Mouse (Mus musculus) spleen, postnatal 4 days (tissue): ENCODE measurements around the gene Mbnl1.

ENCODE experiments used
- DNase-seq, 2 experiments: peaks; one replicate each; pipeline ENCODE4 v3.0.0; 2022; ENCODE audit warnings: low spot score in 2 of 2

Mbnl1 gene

DNA sequence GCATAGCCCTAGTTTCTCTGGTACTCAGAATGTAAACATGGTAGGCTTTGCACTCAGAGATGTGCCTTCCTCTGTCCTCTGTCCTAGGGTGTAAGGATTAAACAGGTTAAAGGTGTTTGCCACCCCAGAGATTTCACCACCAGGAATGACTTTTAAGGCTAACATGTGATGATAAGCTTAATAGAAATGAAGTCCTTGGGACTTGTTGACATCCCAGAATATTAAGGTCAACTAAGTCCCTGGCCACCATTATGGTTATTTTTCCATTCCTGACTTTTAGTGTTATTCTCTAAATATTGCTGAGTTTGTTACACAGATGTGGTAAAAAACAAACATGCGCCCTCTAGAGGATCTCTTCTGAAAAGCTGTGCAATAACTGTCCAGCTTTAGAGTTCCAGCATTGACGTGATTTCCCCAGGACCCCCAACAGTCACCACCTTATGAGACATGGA lies 136.3 kb downstream of the Mbnl1 start:
- no peak for DNase-seq

DNA sequence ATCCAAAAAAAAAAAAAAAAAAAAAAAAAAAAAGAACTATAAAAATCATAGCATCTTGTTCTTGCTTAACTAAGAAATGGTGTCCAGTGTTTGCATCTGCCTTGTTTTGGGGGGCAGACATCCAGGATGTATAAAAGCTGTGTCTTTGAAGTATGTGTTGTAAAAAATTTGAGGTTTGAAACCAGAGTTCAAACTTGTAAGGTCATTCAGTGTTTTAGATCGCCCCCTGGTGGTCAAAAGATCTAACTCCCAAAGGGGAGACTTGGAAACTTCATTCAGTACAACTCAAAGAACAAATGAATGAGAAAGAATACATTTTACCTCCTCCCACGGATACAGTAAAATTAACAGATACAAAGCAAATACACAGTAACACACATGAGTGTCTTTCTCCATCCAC lies 139.2 kb downstream of the Mbnl1 start:
- DNase-seq = peak; percentile 61 to 80

DNA sequence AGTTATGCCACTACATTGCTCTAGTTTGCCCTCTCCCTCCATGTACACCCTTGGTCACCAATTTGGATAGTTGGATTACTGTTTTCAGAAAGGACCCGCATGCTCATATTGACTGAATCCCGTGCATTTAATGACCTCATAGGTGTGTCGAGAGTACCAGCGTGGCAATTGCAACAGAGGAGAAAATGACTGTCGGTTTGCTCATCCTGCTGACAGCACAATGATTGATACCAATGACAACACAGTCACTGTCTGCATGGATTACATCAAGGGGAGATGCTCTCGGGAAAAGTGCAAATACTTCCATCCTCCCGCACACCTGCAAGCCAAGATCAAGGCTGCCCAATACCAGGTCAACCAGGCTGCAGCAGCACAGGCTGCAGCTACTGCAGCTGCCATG lies 140.5 kb downstream of the Mbnl1 start:
- DNase-seq = no peak

DNA sequence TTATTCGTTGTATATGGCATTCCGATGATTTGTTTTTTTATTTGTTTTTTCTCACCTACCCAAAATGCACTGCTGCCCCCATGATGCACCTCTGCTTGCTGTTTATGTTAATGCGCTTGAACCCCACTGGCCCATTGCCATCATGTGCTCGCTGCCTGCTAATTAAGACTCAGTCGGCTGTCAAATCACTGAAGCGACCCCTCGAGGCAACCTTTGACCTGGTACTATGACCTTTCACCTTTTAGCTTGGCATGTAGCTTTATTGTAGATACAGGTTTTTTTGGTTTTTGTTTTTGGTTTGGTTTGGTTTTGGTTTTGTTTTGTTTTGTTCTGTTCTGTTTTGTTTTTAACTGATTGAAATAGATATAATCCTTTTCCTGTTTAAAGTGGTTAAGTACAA lies 141.9 kb downstream of the Mbnl1 start:
- DNase-seq = no peak

DNA sequence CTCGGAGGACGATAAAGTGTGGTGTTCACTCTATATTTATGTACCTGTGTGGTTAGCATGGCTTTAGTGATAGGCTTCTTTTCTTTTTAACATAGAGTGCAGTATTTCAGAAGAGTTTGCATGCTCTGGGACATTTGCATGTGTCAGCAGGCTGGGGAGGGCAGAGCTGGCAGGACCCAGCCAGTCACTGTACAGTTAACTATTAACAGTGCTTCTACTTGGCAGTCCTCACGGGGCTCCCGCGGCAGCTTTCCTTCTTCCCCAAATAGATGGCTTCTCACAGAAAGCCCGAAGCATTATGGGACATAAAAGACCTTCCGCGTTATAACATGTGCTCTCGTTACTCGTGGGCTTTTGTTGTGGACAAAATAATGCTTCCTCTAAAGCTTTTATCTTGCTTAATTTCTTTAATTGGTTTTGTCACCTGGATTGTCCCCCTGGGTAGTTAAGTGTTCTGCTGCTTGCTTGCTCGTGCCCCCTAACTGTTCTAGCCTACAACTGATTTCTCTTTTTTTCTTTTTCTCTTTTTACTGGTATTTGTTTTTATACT lies 142.5 kb downstream of the Mbnl1 start:
- no peak for DNase-seq

DNA sequence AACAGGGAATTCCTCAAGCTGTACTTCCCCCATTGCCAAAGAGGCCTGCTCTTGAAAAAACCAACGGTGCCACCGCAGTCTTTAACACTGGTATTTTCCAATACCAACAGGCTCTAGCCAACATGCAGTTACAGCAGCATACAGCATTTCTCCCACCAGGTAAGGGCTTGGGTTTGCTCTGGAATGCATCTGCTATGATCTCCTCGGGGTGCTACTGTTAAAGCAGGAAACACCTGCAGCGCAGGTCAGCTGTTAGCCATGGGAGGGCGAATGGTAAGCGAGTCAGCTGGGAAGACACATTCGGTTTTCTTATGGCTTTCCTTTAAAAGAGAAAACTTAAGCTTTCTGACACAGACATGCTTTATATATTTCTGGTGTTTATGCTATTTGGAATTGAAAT lies 143.0 kb downstream of the Mbnl1 start:
- DNase-seq = no peak

DNA sequence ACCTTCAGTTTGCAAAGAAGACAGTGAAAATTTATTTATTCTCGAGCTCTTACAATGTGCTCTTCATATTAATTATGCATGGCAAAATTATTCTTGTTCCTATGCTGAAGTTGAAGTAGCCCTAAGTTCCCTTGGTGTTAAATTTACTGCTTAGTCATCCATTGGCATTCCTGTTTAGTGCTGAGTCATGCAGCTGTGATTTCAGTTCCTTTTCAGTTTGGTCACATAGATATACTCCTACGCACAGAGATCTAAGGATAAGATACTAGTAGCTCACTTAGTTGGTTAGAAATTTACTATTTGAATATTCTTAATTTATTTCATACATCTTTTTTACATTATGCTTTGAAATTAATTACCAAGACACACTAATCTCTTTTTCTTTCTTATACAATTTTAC lies 143.5 kb downstream of the Mbnl1 start:
- no peak for DNase-seq

DNA sequence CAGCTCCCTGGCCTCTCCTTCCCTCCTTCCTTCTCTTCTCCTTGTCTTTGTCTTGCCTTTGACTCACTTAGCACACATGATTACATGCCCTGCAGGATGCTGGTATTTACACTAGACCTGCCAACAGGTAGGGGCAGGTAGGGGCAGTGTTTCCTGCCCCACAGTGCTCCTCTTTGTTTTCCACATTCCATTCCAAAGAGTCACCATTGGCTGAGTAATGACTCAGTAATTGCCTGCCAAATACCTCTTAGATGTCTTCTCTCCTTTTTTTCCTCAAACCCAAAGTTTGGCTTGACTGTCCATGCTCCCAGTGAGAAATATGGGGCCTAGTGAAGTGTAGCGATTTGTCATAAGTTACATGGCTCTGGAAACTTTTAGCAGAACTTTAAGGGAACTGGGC lies 145.0 kb downstream of the Mbnl1 start:
- no peak for DNase-seq

DNA sequence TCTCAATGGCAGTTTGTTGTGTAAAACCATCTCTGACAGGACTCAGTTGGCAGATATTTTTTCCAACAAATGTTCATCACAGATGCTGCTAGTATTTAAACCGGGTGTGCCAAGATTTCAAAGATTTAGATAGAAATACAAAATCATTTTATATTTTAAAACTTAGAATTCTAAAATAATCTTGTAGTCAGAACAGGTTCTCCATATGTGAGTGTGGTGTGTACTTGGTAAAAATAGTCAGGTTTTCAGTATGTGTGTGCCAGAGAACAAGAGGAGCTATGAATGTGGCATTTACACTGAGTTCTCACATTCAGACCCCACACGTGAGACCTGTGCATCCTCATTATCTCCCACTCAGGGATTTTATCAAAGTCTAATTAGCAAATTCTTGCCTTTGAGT lies 147.6 kb downstream of the Mbnl1 start:
- no peak for DNase-seq

DNA sequence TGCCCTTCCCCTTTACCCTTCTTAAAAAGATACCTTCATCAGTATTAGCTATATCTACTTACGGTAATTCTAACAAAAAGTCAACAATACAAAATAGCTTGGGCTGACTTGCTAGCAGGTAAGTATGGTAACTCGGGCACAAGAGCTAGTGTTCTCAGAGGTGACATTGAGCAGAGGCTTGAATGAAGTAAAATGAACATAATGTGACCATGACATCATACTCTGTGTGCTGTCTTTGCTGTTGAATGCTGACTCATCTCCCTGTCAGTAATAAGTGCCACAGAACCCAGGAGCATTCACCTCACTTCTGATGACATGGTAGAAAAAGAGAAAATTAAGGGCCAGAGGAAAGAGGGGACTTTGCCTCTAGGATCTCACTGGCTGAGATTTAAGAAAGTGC lies 158.6 kb downstream of the Mbnl1 start:
- DNase-seq = no peak

DNA sequence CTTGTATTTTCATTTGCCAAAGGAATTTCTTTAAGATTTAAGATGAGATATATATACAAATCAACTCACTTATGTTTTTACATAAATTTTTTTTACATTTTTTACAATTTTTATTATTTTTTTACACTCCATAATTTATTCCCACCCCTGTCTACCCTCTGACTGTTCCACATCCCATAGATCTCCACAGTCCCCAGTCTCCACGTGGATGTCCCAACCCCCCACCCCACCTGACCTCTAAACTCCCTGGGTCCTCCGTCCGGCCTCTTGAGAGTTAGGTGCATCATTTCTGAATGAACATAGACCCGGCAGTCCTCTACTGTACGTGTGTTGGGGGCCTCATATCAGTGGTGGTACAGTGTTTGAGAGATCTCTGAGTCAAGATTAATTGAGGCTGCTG lies 159.1 kb downstream of the Mbnl1 start:
- no peak for DNase-seq

DNA sequence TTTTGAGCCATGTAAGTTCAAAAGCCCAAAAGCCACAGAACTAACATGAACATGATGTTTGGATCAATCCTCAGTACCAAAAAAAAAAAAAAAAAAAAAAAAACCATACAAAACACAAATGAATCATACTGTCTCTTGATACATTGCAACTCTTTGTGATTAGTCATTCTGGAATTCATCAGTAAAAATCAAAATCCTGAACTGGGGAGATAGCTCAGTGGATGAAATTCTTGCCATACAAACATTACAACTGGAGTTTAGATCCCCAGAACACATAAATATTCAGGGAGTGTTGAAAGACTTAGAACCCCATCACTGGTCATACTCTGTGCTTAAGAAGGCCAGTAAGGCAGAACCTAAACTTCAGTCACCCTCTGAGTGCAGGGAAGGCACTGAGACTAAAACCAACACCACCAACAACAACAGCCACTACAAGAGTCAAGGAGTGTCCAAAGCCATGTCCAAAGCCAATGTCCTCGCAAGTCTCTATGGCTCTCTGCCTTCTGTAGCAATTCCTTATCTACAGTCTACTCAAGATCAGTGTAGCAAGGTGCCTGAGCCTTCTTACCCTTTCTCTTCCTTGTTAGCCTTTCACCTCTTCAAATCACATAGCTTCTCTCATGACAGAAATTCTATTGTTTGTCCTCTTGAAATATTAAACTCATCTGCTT lies 160.3 kb downstream of the Mbnl1 start:
- no peak for DNase-seq

DNA sequence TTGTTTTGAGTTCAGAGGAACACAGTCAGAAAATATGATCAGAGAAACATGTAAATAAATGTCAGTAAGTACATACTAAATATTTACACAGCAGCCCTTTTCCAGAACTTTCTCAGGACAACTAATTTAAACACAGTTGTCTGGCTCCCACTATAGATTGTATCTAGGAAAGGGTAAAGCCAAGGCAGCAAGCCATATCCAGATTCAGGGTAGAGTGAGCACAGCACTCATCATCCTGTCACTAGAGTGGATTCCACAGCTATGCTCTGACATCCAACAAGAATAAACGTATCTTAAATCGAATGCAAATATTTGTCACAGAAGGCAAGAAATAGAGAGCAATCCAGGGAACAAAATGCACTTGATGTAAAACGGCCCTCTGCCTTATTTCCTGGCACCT lies 165.9 kb downstream of the Mbnl1 start:
- no peak for DNase-seq

DNA sequence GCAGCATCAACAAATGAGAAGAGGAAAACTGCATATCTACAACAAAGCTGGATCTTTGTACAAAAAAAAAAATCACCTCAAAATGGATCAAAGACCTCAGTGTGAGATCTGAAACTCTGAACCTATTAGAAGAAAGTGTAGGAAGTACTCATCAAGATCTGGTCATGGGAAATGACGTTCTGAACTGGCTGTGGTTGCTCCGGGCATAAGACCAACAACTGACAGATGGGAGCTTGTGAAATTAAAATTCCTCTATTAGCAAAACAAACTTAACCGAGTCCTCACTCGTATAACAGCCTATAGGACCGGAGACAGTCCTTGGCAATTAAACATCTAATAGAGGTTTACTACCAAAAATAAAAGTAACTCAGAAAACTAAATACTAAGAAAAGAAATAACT lies 166.5 kb downstream of the Mbnl1 start:
- DNase-seq = no peak

DNA sequence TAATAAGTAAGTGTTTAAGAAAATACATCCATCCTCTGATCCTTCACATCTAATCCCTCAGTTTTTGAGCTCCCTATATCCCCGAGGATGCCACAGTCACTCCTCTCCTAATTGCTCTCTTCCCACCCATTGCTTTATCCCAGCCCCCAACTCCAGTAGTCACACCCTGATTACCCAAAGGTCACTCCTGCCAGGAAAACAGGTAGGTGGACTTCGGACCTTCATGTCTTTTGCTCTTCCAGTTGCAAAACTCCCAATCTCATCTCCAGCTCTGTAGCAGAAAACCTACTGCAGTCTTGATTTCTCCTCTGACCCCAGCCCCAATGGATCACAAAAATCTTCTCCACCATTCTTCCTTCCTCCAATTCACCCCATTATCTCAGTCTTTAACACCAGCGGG lies 169.6 kb downstream of the Mbnl1 start:
- no peak for DNase-seq

DNA sequence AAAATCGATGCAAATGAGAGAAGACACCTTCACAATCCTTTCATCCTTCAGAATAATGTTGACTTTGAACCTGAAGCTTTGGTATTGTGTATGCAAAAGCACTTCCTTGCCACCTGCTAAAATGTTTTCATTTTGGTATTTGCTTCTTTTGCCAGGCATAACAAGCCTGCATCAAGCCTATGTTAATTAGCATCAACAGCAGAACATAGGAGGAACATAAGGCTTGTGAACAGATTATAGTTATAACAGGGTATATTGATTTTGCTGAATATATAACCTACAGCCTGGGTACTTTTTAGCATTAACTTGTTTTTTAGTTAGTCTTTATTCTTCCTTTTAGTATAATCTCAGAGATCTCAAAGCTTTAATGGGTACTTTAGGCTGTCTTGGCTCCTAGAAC lies 172.9 kb downstream of the Mbnl1 start:
- no peak for DNase-seq

DNA sequence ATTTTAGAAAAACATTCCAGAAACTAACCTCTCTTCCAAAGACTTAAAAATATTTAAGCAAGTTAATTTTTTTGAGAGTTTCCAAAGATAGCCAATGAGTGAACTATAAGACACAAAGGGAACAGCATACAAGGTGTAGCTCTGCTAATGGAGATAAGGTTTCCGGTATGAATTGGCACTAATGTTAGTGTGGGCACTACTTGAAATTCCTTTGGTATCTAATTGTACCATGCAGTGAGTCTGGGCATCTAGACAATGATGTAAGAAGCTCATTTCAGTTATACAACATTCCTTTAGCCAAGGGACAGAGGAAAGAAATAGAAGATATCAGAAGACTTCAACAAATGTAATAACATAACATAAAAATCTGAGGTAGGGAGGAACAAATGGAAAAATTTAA lies 175.7 kb downstream of the Mbnl1 start:
- DNase-seq = no peak

DNA sequence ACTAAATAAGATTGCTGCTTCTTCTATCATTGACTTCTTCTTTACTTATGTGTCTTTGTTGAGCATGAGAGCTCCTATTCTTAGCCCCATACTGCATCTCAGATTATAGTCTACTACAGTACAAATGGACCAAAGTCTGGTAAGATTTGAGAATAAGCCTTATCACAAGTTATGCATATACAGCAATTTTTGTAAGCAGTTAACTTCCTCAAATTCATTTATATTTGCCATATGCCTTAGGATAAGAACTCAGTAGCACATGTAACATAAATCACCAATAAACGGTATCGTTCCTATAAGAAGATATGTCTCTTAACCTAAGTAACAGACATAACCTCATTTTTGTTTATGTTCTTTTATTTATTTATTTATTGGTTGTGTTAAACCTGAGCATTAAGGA lies 188.1 kb downstream of the Mbnl1 start:
- no peak for DNase-seq
